Mouse (Mus musculus): ENCODE data around the gene Sbp. TPM values are rescaled to one million over a fixed set of nuclear protein-coding genes. Genes with fewer than 3 reads are reported as not detected.
"Not testable (repeated sequence)": the region's sequence is repeated elsewhere in the genome, so short reads cannot be mapped to it uniquely, and the experiment has no call there.

Gene Sbp
- not detected in 2 replicates for total RNA-seq (2014; rRNA removed)
- not detected in 2 replicates for polyA plus RNA-seq (2015; fragmentation: Nextera tagmentation; extraction: Ambion mirVana)

DNA sequence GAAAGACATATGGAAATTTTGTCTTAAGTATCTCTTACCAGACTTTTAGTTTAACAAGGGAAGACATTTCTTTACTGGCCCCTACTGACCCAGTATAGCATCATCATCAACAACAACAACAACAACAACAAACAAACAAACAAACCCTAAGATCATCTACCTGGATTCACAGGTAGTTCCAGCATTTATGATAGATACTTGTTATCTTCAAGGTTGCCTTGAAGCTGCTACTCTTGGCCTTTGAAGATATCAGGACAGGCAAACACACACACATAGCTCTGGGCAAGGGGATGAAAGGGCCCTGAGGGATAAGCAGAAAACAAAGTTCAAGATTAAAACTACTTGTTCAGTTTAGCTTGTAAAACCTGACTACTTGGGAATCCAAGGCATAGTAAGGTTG lies at the start of gene Sbp:
Sbp (plus strand) TSS at position 301 of the 400 bp plus-strand sequence.
- no peak within 1 kb of the TSS for H3K9ac ChIP-seq (replicated peaks; ENCODE audit: low read length, poor library complexity, severe bottlenecking)
- H3K4me1 ChIP-seq (ENCODE audit: insufficient read depth, low read length) = no peaks in the 10 kb centered on the region
- no peak within 1 kb of the TSS for H3K4me3 ChIP-seq (ENCODE audit: low read depth, low read length)
- no peak within 1 kb of the TSS for H3K27ac ChIP-seq (ENCODE audit: low read depth, low read length)
- DNase-seq (ENCODE audit: low spot score) (no peak), ATAC-seq (ENCODE audit: low FRiP score) (no peak)
- no peak for TF ChIP-seq CTCF (IDR thresholded peaks at IDR 0.05)
- no peaks in the 10 kb centered on the region for H3K27me3 ChIP-seq (ENCODE audit: insufficient read depth, low read length)
- no peaks in the 10 kb centered on the region for H3K9me3 ChIP-seq (ENCODE audit: low read length)
- no peak within 1 kb of the TSS for H3K4me2 ChIP-seq (ENCODE audit: low read depth, low read length, poor library complexity, severe bottlenecking)
- no peaks in the 10 kb centered on the region for H3K36me3 ChIP-seq (ENCODE audit: insufficient read depth, low read length)

DNA sequence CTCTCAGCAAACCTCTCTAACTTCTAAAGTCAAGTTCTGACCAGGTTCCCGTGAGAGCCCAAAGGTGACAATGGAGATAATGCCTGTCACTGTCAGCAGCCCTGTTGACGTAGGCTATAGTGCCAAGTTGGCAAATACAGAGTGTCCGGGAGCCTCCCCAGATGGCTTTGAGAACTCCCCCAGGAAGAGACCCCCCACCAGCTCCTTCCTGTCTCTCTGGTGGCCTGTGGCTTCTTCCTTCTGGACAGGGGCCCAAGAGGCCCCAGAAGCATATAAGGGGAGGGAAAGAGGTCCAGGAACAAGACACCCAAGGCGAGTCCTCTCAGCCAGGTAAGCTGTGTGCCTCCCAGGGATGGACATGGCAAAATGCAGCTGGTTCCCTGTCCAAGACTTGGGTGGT lies 24.3 kb upstream of the Sbp start, which contains the start of gene Dcpp3:
Dcpp3 (plus strand) TSS at position 301 of the 400 bp plus-strand sequence.
- H3K27me3 ChIP-seq (ENCODE audit: insufficient read depth, low read length); H3K4me3 ChIP-seq (ENCODE audit: low read depth, low read length); H3K4me2 ChIP-seq (ENCODE audit: low read depth, low read length, poor library complexity, severe bottlenecking); H3K27ac ChIP-seq (ENCODE audit: low read depth, low read length); H3K9me3 ChIP-seq (ENCODE audit: low read length); H3K4me1 ChIP-seq (ENCODE audit: insufficient read depth, low read length); H3K36me3 ChIP-seq (ENCODE audit: insufficient read depth, low read length); DNase-seq (ENCODE audit: low spot score); ATAC-seq (ENCODE audit: low FRiP score); H3K9ac ChIP-seq (replicated peaks; ENCODE audit: low read length, poor library complexity, severe bottlenecking): not testable (repeated sequence)
- 73% methylated on average over 4 of the region's 4 CpGs for WGBS

DNA sequence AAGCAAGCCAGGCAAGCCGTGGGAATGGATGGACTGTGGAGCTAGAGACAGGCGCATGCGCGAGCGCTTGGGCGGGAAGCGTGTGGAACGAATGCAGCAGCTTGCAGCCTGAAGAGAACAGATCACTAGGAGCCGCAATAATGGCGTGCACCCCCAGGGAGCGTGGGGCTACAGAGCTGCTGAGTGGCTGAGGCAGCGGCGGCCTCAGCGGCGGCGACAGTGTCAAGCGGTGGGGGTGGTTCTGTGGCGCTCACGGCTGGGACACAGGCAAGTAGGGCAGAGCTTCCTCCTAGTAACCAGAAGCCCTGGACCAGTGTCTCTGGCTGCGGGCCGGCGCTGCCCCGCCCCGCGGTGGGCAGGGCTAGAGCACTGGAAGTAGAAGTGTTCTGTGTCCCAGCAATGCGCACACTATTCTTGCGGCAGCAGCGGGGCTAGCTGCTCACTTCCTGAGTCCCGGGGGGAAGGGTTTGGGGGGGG lies 16.9 kb upstream of the Sbp start:
- peak overlapping the region; percentile 64 for H3K9ac ChIP-seq (replicated peaks; ENCODE audit: low read length, poor library complexity, severe bottlenecking)
- peak overlapping the region; percentile 87 for H3K27ac ChIP-seq (ENCODE audit: low read depth, low read length)
- WGBS = 1% methylated on average over 25 of the region's 29 CpGs
- H3K27me3 ChIP-seq (ENCODE audit: insufficient read depth, low read length) = no peaks in the 10 kb centered on the region
- ATAC-seq (ENCODE audit: low FRiP score) (peak; percentile 96), DNase-seq (ENCODE audit: low spot score) (peak; percentile 95)
- H3K9me3 ChIP-seq (ENCODE audit: low read length) = no peaks in the 10 kb centered on the region
- H3K4me1 ChIP-seq (ENCODE audit: insufficient read depth, low read length) = no peaks in the 10 kb centered on the region
- TF ChIP-seq CTCF (IDR thresholded peaks at IDR 0.05) = peak; percentile 48
- no peaks in the 10 kb centered on the region for H3K36me3 ChIP-seq (ENCODE audit: insufficient read depth, low read length)
- H3K4me2 ChIP-seq (ENCODE audit: low read depth, low read length, poor library complexity, severe bottlenecking) = peak overlapping the region; percentile 80
- H3K4me3 ChIP-seq (ENCODE audit: low read depth, low read length) = peak overlapping the region; percentile 51

DNA sequence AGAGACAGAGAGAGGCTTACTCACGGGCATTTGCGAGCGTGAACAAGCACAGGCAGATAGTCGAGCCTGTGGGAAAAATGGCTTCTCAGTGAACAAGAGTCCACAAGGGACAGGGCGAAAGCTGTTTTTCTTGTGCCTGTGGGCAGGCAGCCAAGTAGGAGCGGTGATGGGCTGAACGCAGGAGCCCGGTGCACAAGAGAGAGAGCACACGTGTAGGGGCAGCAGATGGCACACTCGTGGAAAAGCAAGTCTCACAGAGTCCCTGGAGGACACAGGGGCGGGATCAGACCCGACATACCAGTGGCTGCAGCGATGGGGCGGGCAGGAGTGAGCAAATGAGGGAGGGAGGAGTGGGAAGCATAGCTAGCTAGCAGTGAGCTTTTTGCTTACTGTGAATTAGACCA lies 16.4 kb upstream of the Sbp start:
- Histone ChIP-seq H3K4me2 (ENCODE audit: low read depth, low read length, poor library complexity, severe bottlenecking) (peak overlapping the region; percentile 80), H3K4me1 (ENCODE audit: insufficient read depth, low read length) (no peaks in the 10 kb centered on the region), H3K4me3 (ENCODE audit: low read depth, low read length) (peak overlapping the region; percentile 51), H3K27ac (ENCODE audit: low read depth, low read length) (peak overlapping the region; percentile 87), H3K9me3 (ENCODE audit: low read length) (no peaks in the 10 kb centered on the region), H3K36me3 (ENCODE audit: insufficient read depth, low read length) (no peaks in the 10 kb centered on the region), H3K27me3 (ENCODE audit: insufficient read depth, low read length) (no peaks in the 10 kb centered on the region), H3K9ac (replicated peaks; ENCODE audit: low read length, poor library complexity, severe bottlenecking) (peak overlapping the region; percentile 64)
- peak; percentile 26; the same call in 1 of the 2 replicates for TF ChIP-seq CTCF (IDR thresholded peaks at IDR 0.05)
- 0% methylated on average over 14 of the region's 14 CpGs for WGBS
- peak; percentile 87 for ATAC-seq (ENCODE audit: low FRiP score)
- DNase-seq (ENCODE audit: low spot score) = peak; percentile 92

DNA sequence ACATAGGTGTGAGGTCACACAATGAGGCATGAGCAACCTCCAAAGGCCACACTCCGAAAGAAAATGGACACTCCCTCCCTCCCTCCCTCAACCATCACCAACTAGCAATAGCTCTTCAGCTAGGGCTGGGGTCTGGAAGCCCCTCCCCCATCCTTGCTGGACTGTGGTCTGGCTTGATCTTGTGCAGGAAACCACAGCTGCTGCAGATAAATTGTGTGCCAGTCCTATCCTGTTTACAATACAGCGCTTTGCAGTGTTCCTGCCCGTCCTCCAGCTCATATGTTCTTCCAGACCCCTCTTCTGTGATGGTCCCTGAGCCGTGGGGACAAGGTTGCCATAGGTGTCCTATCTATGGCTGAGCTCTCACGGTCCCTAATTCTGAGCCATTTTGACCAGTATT lies 10.3 kb upstream of the Sbp start:
- no peaks in the 10 kb centered on the region for H3K36me3 ChIP-seq (ENCODE audit: insufficient read depth, low read length)
- H3K9me3 ChIP-seq (ENCODE audit: low read length) = no peaks in the 10 kb centered on the region
- ATAC-seq (ENCODE audit: low FRiP score) (no peak), DNase-seq (ENCODE audit: low spot score) (no peak)
- H3K4me3 ChIP-seq (ENCODE audit: low read depth, low read length) = no peak overlapping the region
- H3K9ac ChIP-seq (replicated peaks; ENCODE audit: low read length, poor library complexity, severe bottlenecking) = no peak overlapping the region
- no peak overlapping the region for H3K4me2 ChIP-seq (ENCODE audit: low read depth, low read length, poor library complexity, severe bottlenecking)
- no peaks in the 10 kb centered on the region for H3K27me3 ChIP-seq (ENCODE audit: insufficient read depth, low read length)
- WGBS = 80% methylated on average over 5 of the region's 5 CpGs
- H3K4me1 ChIP-seq (ENCODE audit: insufficient read depth, low read length) = no peaks in the 10 kb centered on the region
- no peak overlapping the region for H3K27ac ChIP-seq (ENCODE audit: low read depth, low read length)
- no peak for TF ChIP-seq CTCF (IDR thresholded peaks at IDR 0.05)

DNA sequence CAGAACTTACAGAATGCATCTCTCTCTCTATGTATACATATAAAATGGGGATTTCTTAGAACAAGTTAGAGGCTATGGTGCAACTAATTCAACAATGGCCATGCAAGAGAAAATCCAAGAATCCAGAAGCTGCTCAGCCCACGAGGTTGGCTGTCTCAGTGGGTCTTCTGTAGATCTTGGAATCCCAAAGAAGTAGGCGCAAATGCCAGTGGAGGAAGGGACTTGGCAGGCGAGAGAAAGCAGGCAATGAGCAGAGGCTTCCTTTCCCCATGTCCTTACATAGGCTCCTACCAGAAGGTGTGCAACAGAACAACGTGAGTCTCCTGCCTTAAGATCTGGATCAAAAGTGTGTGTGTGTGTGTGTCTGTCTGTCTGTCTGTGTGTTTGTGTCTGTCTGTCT lies 6.0 kb downstream of the Sbp start:
- H3K9ac ChIP-seq (replicated peaks; ENCODE audit: low read length, poor library complexity, severe bottlenecking); H3K36me3 ChIP-seq (ENCODE audit: insufficient read depth, low read length); H3K4me3 ChIP-seq (ENCODE audit: low read depth, low read length); DNase-seq (ENCODE audit: low spot score); ATAC-seq (ENCODE audit: low FRiP score); H3K27ac ChIP-seq (ENCODE audit: low read depth, low read length); H3K4me1 ChIP-seq (ENCODE audit: insufficient read depth, low read length); H3K27me3 ChIP-seq (ENCODE audit: insufficient read depth, low read length); H3K4me2 ChIP-seq (ENCODE audit: low read depth, low read length, poor library complexity, severe bottlenecking); H3K9me3 ChIP-seq (ENCODE audit: low read length): not testable (repeated sequence)
- WGBS = 81% methylated on average over 4 of the region's 4 CpGs

Data from midbrain, postnatal 0 days (tissue).